Mouse (Mus musculus): Measurements from ENCODE around the gene Jagn1. TPM values are rescaled to one million over a fixed set of nuclear protein-coding genes. Genes with fewer than 3 reads are reported as not detected.
A peak's percentile ranks its signal among the peaks of the same experiment; 100 is the strongest.

Jagn1 gene
- total RNA-seq, 1 experiment from 2014 or later: 6.2 TPM

DNA sequence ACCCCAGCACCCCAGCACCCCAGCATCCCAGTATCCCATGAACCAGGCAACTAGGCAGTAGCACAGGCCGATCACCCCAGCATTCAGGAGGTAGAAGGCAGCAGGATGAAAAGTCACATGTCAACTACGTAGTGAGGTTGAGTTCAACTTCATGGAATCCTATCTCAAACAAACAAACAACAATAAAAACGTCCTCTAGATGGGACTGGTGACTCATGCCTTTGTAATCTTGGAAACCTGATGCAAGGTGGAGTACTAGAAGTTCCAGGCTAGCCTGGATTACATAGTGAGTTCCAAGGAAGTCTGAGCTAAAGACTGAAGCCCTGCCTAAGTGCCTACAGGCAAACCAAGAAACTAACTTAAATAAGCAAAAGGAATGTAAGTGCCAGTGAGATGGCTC, 11.5 kb upstream of the Jagn1 start:
- ATAC-seq (ENCODE audit: extremely low read depth, insufficient number of reproducible peaks, low FRiP score, poor library complexity, severe bottlenecking): no peak

GRCm38 (mm10) chr6:113431801-113432200, 10.6 kb upstream of the Jagn1 start:
- no peak for ATAC-seq (ENCODE audit: extremely low read depth, insufficient number of reproducible peaks, low FRiP score, poor library complexity, severe bottlenecking)

DNA sequence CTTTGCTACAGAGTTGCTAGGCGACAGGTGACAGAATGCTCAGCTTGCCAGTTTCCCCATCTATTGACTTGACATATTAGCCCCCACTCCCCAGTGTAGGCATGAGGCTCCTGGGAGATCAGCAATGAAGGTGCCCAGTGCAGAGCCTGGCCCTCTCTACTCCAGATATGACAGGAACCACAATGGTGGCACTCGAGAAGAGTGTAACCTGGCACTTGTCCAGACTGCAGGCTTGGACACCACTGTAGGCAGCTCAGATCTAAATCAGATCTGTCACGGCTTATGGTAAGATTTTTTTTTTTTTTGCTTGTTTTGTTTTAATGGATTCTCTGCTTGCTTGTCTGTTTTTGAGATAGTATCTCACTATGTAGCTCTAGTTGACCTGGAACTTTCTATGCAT, 8.7 kb upstream of the Jagn1 start:
- no peak for ATAC-seq (ENCODE audit: extremely low read depth, insufficient number of reproducible peaks, low FRiP score, poor library complexity, severe bottlenecking)

GRCm38 (mm10) chr6:113434691-113435090, 7.7 kb upstream of the Jagn1 start:
- ATAC-seq (ENCODE audit: extremely low read depth, insufficient number of reproducible peaks, low FRiP score, poor library complexity, severe bottlenecking): no peak

GRCm38 (mm10) chr6:113435664-113436205, 6.6 kb upstream of the Jagn1 start, which contains the start of gene Cidec:
TSS of gene Cidec (minus strand) at chr6:113435760.
- ATAC-seq (ENCODE audit: extremely low read depth, insufficient number of reproducible peaks, low FRiP score, poor library complexity, severe bottlenecking): no peak

DNA sequence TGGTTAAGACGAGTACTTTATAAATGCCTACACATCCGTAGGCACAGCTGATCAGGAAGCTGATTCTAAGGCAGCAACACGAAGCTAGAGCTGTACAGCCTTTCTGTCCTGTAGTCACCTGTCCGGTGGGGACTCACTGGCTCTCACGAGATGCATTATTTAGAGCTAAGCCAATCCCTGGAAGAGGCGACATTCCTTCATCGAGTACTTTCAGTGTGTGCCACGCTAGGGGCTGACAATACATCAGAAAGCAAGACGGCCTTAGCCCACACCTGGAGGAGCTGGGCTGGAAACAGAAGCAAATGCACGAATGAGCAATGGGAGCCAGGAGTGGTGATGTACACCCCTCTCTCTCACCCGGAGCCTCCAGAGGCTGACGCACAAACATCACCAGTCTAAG, 5.2 kb upstream of the Jagn1 start:
- no peak for ATAC-seq (ENCODE audit: extremely low read depth, insufficient number of reproducible peaks, low FRiP score, poor library complexity, severe bottlenecking)

- no peak for ATAC-seq (ENCODE audit: extremely low read depth, insufficient number of reproducible peaks, low FRiP score, poor library complexity, severe bottlenecking)
Measured at GRCm38 (mm10) chr6:113438721-113439430, 3.5 kb upstream of the Jagn1 start.

DNA sequence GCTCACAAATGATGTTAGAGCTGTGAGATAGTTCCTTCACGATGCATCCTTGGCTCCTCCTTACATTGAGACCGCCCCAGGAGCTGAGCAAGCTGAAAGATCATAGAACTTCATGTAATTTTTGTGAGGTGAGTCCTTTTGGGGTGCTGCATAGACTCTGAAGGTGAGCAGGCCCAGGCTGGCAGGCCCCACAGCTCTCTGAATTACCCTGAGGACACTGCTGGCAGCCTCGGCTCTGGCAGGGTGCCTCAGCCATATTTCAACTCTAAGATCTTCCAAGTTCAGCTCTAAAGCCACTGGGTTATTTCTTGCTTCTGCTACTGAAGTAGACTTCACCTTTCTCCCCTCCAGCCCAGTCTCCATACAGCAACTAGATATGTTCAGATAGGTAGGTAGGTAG, 1.7 kb upstream of the Jagn1 start:
- ATAC-seq (ENCODE audit: extremely low read depth, insufficient number of reproducible peaks, low FRiP score, poor library complexity, severe bottlenecking): no peak

GRCm38 (mm10) chr6:113441147-113441680, 1.2 kb upstream of the Jagn1 start:
- ATAC-seq (ENCODE audit: extremely low read depth, insufficient number of reproducible peaks, low FRiP score, poor library complexity, severe bottlenecking): peak; percentile 78

- no peak for ATAC-seq (ENCODE audit: extremely low read depth, insufficient number of reproducible peaks, low FRiP score, poor library complexity, severe bottlenecking)
Measured at GRCm38 (mm10) chr6:113442087-113442441, 305 bp upstream of the Jagn1 start.

DNA sequence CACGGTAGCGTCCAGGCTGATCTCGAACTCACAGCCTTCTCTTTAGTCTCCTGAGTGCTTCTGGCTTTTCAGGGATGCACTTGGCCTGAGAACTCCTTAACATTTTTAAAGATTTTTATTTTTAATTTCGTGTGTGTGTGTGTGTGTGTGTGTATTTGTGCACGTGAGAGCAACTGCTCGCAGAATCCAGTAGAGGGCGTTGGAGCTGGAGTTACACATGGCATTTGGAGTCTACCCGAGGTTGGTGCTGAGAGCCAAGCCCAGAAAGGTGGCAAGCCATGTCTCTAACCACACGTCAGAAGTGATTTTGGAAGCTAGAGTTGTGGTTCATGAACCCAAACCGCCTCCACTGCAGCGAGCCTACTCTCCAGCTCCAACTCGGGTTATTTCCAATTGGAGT, 722 bp downstream of the Jagn1 start:
- ATAC-seq (ENCODE audit: extremely low read depth, insufficient number of reproducible peaks, low FRiP score, poor library complexity, severe bottlenecking): no peak

GRCm38 (mm10) chr6:113444207-113444965, 2.0 kb downstream of the Jagn1 start:
- no peak for ATAC-seq (ENCODE audit: extremely low read depth, insufficient number of reproducible peaks, low FRiP score, poor library complexity, severe bottlenecking)

DNA sequence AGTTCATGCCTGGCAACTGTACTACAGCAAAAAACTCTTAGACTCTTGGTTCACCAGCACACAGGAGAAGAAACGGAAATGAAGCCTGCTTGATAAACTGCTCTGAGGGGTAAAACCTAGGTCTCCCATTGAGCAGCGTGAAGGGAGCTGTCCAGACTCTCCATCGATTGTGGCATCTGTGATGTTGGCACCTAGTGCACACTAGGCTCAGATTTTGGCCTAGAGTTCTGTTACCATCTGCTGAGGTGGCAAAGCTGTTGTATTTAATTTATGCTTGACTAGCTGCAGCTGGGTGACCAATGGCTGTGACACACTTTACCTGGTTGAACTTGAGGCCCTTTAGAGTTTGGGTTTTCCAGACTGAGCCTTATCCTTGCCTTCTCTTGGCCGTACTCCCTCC, 5.3 kb downstream of the Jagn1 start:
- no peak for ATAC-seq (ENCODE audit: extremely low read depth, insufficient number of reproducible peaks, low FRiP score, poor library complexity, severe bottlenecking)

GRCm38 (mm10) chr6:113451839-113452238, 9.5 kb downstream of the Jagn1 start:
- no peak for ATAC-seq (ENCODE audit: extremely low read depth, insufficient number of reproducible peaks, low FRiP score, poor library complexity, severe bottlenecking)

- ATAC-seq (ENCODE audit: extremely low read depth, insufficient number of reproducible peaks, low FRiP score, poor library complexity, severe bottlenecking): no peak
Measured at GRCm38 (mm10) chr6:113455007-113455406, 12.6 kb downstream of the Jagn1 start.

DNA sequence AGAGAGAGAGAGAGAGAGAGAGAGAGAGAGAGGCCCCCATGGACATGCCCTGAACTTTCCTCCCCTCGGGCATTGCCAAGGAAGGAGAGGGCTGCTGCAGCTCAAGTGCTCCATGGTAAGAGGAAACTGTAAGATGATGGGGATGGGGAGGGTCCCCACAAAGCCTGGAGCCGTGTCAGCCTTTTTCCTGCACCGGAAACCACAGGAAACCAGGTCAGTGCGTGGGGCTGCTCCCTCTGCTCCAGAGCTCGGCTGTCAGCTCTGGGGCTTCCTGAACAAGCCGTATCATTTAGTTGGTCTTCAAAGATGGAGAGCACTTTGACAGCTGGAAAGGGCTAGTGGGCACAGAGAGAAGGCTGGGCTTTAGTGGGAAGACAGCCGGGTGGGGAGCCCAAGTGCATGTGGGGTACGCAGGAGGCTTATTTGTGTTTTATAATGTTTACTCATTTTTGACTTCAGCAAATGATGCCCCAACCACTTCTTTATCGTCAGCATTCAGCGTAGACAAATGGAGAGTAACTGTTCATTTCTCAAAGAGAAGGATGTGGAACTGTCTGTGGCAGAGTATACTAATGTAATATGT, 15.7 kb downstream of the Jagn1 start, which contains the start of gene Il17re:
TSS of gene Il17re (plus strand) at position 533 of the 583 bp plus-strand sequence.
- no peak for ATAC-seq (ENCODE audit: extremely low read depth, insufficient number of reproducible peaks, low FRiP score, poor library complexity, severe bottlenecking)

DNA sequence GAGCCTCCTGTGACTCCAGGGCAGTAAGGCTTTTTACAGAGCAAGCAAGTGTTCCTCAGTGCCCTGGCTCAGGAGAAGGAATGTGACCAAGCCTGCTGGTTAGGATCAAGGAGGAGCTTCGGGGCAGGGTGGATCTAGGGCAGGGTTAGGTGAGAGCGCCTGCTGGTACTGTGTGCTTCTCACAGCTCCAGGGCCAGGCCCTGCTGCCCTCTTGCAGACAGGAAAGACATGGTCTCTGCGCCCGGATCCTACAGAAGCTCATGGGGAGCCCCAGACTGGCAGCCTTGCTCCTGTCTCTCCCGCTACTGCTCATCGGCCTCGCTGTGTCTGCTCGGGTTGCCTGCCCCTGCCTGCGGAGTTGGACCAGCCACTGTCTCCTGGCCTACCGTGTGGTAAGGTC, 16.3 kb downstream of the Jagn1 start:
- ATAC-seq (ENCODE audit: extremely low read depth, insufficient number of reproducible peaks, low FRiP score, poor library complexity, severe bottlenecking): no peak

DNA sequence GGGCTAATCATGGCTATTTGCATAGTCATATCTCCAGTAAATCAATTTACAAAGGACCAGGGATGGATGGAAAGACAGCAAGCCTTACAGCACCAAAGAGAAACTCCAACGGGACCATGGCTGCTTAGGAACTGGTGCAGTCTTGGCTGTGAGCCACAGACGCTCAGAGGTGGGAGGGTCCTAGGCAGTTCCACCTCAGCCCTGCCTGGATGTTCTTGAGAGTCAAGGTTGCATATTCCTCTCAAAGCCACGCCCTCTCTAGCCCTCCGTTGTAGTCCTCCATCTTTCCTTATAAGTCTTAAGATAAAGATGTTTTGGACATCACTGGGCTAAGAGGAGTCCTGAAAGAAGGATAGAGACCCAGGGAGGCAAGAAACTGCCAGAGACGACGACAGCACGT, 21.7 kb downstream of the Jagn1 start:
- no peak for ATAC-seq (ENCODE audit: extremely low read depth, insufficient number of reproducible peaks, low FRiP score, poor library complexity, severe bottlenecking)

DNA sequence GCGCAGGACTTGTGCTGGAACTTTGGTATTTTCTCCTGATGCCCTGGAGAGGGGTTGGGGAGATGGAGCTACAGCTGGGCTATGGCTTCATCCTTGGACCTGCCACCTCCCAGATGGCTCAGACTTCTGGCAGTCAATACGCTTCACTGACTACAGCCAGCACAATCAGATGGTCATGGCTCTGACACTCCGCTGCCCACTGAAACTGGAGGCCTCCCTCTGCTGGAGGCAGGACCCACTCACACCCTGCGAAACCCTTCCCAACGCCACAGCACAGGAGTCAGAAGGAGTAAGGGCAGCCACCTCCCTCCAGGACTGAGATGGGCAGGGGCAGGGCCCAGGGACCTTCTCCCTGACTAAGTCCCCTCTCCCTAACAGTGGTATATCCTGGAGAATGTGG, 23.2 kb downstream of the Jagn1 start:
- ATAC-seq (ENCODE audit: extremely low read depth, insufficient number of reproducible peaks, low FRiP score, poor library complexity, severe bottlenecking): no peak

DNA sequence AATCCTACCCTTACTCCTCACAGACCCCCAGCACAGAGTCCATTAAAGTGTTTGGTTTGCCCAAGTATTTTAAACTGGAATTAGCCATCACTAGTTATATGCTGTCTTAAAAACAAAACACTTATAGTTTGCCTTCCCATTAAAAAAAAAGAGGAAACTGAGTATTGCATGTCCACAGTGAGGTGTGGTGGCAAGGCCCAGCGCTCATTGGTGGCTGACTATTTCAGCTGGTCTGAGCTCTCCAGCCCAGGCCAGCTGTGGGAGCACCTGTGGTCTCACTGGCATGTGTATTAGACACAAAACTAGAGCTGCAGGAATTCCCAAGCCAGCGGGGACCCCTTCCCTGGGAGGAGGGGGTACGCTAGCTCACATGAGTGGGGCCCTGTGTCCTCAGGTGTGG, 26.1 kb downstream of the Jagn1 start:
- ATAC-seq (ENCODE audit: extremely low read depth, insufficient number of reproducible peaks, low FRiP score, poor library complexity, severe bottlenecking): no peak

All from neutrophil, adult 5-6 weeks (primary cell).